Comparison of ENCODE assay signal across 8 mouse cellular contexts in genomic region chr16:31200790-31201567, GRCm38 (mm10). TPM values are rescaled to one million over a fixed set of nuclear protein-coding genes. Genes with fewer than 3 reads are reported as not detected.
A peak's percentile ranks its signal among the peaks of the same experiment; 100 is the strongest.
DNase-seq lines count a peak whose midpoint lies in the region; ATAC-seq and TF ChIP-seq lines count a peak whose summit lies in the region.

TSS of gene Acap2 (minus strand) at chr16:31201245.

- H3K27me3 ChIP-seq in Patski, result no peaks in the 10 kb centered on the region
- no peaks in the 10 kb centered on the region for H3K27me3 ChIP-seq in hindbrain, embryonic 13.5 days

- TF ChIP-seq CTCF in Patski (IDR thresholded peaks at IDR 0.05), result no peak

- peak; percentile 98 for ATAC-seq in Patski
- peak; percentile 99 for ATAC-seq in hindbrain, embryonic 13.5 days (ENCODE audit: low FRiP score)

- CTCF ChIA-PET in Patski (lab: Charles Lee), result interaction anchor here (1.7 kb wide), 1 partner anchor 11 kb away, joined by 9 read pairs; no protein-coding TSS in a partner anchor

- WGBS in hindbrain, embryonic 13.5 days, result 0% methylated on average over 68 of the region's 73 CpGs

- H3K4me1 ChIP-seq in hindbrain, embryonic 13.5 days (replicated peaks), result peaks cover 35% of the 10 kb centered on the region

- peak within 1 kb of the TSS; percentile 96 for H3K27ac ChIP-seq in hindbrain, embryonic 13.5 days

- peak within 1 kb of the TSS; percentile 97 for H3K4me3 ChIP-seq in hindbrain, embryonic 13.5 days

- no peaks in the 10 kb centered on the region for H3K36me3 ChIP-seq in hindbrain, embryonic 13.5 days

- H3K9ac ChIP-seq in hindbrain, embryonic 13.5 days, result peak within 1 kb of the TSS; percentile 97

- in situ Hi-C loops in Patski (cut with MboI; ENCODE audit: low pct_unique_long_range_greater_than_20kb), result no loop called here

- peak within 1 kb of the TSS; percentile 80 for H3K4me2 ChIP-seq in hindbrain, embryonic 13.5 days

- POLR2A ChIA-PET in Patski (lab: Charles Lee), result interaction anchor here (1.9 kb wide), 1 partner anchor 32 kb away, joined by 7 read pairs; no protein-coding TSS in a partner anchor

- peak; percentile 66 for DNase-seq in Patski (ENCODE audit: low read depth, low spot score)
- DNase-seq in cerebellum, postnatal 14 days, result peak; percentile 96 to 98
- DNase-seq in frontal cortex, postnatal 14 days (ENCODE audit: low spot score in 2 of 2), result peak; percentile 96
- peak; percentile 90 to 95 for DNase-seq in layer of hippocampus, postnatal 25 days (ENCODE audit: extremely low spot score in 1 of 2, low spot score in 1 of 2)
- DNase-seq in lung, postnatal 25 days (ENCODE audit: low spot score), result peak; percentile 98
- DNase-seq in retina, embryonic 14.5 days (ENCODE audit: low spot score), result peak; percentile 97
- DNase-seq in thymus, postnatal 4 days, result peak; percentile 97

- no peaks in the 10 kb centered on the region for H3K9me3 ChIP-seq in hindbrain, embryonic 13.5 days

RNA-seq across cellular contexts. Expression of gene Acap2, which starts in this region (rescaled TPM):
- 38.4 TPM for polyA plus RNA-seq in Patski (2021)
- polyA plus RNA-seq in hindbrain, embryonic 13.5 days (2015; fragmentation: Nextera tagmentation; extraction: Ambion mirVana), result 11.7 and 12.4 TPM in 2 replicates
- 100 to 1,000 TPM; 129 to 132 TPM for total RNA-seq in layer of hippocampus, postnatal 25 days (2021)

Comparison
In these comparisons a context has a peak if more than half of its experiments do, and no peak if none do; other contexts are left out.
1. Peak in every context shown above with its lines: DNase-seq, ATAC-seq, H3K4me3 ChIP-seq and H3K27ac ChIP-seq.